Mouse (Mus musculus) midbrain, postnatal 0 days (tissue): ENCODE measurements around the gene Taok1. TPM values are rescaled to one million over a fixed set of nuclear protein-coding genes. Genes with fewer than 3 reads are reported as not detected.
A peak's percentile ranks its signal among the peaks of the same experiment; 100 is the strongest.

ENCODE experiments used
- ATAC-seq: fragments of 200-750 bp; cut with Nextera tagmentation; 2 replicates; pipeline ENCODE4 v1.8.0; 2017; ENCODE audit warnings: moderate number of reproducible peaks, mild to moderate bottlenecking, moderate TSS enrichment, moderate library complexity; ENCODE audit not compliant: low FRiP score
- DNase-seq: peaks from one replicate; pipeline ENCODE4 v3.0.0-alpha.2; 2015; ENCODE audit warnings: low spot score
- H3K27ac ChIP-seq: fragments of 300-500 bp; sonication (generic); 2 replicates; pipeline ENCODE4 v1.5.1; 2014; ENCODE audit warnings: low read depth, mild to moderate bottlenecking, low read length, mixed read lengths
- H3K27me3 ChIP-seq: fragments of 300-500 bp; sonication (generic); 2 replicates; pipeline ENCODE4 v1.6.1; 2014; ENCODE audit warnings: low read length, control low read depth, mixed read lengths; ENCODE audit not compliant: insufficient read depth
- H3K36me3 ChIP-seq: fragments of 300-500 bp; sonication (generic); 2 replicates; pipeline ENCODE4 v1.6.1; 2014; ENCODE audit warnings: low read length, control low read depth, mixed read lengths; ENCODE audit not compliant: insufficient read depth
- H3K4me1 ChIP-seq: fragments of 300-500 bp; sonication (generic); 2 replicates; pipeline ENCODE4 v1.6.1; 2014; ENCODE audit warnings: mild to moderate bottlenecking, control low read depth, antibody characterized with exemption, low read length, mixed read lengths; ENCODE audit not compliant: insufficient read depth
- H3K4me2 ChIP-seq: fragments of 300-500 bp; sonication (generic); 2 replicates; pipeline ENCODE4 v1.6.1; 2014; ENCODE audit warnings: low read depth, mild to moderate bottlenecking, low read length, mixed read lengths; ENCODE audit not compliant: poor library complexity, severe bottlenecking
- H3K4me3 ChIP-seq: fragments of 300-500 bp; sonication (generic); 2 replicates; pipeline ENCODE4 v1.5.1; 2014; ENCODE audit warnings: low read depth, mild to moderate bottlenecking, low read length, moderate library complexity
- H3K9ac ChIP-seq: fragments of 300-500 bp; sonication (generic); replicated peaks from 2 replicates; pipeline ENCODE4 v1.6.1; 2014; ENCODE audit warnings: mild to moderate bottlenecking, low read length, moderate library complexity, mixed read lengths; ENCODE audit not compliant: poor library complexity, severe bottlenecking
- H3K9me3 ChIP-seq: fragments of 300-500 bp; sonication (generic); 2 replicates; pipeline ENCODE4 v1.6.1; 2016; ENCODE audit warnings: low read length, control low read depth
- CTCF ChIP-seq: IDR thresholded peaks from 2 replicates; pipeline ENCODE4 v1.5.1; 2016; ENCODE audit warnings: antibody characterized with exemption, mild to moderate bottlenecking
- WGBS: fragments of 180-500 bp; shearing (Covaris S2); extraction: QIAGEN DNeasy Blood & Tissue Kit; methylation state at CpG from one replicate; pipeline ENCODE4 v1.1.7; 2014; 5-methylcytosine and 5-hydroxymethylcytosine counted together
- polyA plus RNA-seq: library from polyadenylated mRNA; unstranded; fragments of >200 nt; fragmentation: Nextera tagmentation; extraction: Ambion mirVana; gene quantifications from 2 replicates; pipeline ENCODE4 v1.2.1, GENCODE M21; 2015
- total RNA-seq: library from RNA; depleted of rRNA; stranded (reverse); fragments of >200 nt; gene quantifications from 2 replicates; pipeline ENCODE4 v1.2.3, GENCODE M21; 2014

Gene Taok1
- total and polyA plus RNA-seq, 2 experiments from 2014 or later: 32.6 to 69.7 TPM

GRCm38 (mm10) chr11:77498261-77499139 is 109.1 kb downstream of the Taok1 start:
- no peak for DNase-seq
- H3K9ac ChIP-seq: no peak overlapping the region
- H3K4me3 ChIP-seq: no peak overlapping the region
- H3K27me3 ChIP-seq: no peaks in the 10 kb centered on the region
- H3K27ac ChIP-seq: peak overlapping the region; percentile 38; the same call in 1 of the 2 replicates
- peaks cover 34% of the 10 kb centered on the region for H3K36me3 ChIP-seq
- no peak for TF ChIP-seq CTCF
- ATAC-seq: no peak
- H3K9me3 ChIP-seq: no peaks in the 10 kb centered on the region
- no peak overlapping the region for H3K4me2 ChIP-seq
- H3K4me1 ChIP-seq: peaks cover 9% of the 10 kb centered on the region; the same call in 1 of the 2 replicates
- 70% methylated on average over 12 of the region's 12 CpGs for WGBS

GRCm38 (mm10) chr11:77497851-77498250 is 109.8 kb downstream of the Taok1 start:
- Histone ChIP-seq H3K27me3 (no peaks in the 10 kb centered on the region), H3K4me3 (no peak overlapping the region), H3K27ac (0 out of 2 replicates have a peak overlapping the region, but pooled peaks have one; percentile 0), H3K9ac (no peak overlapping the region), H3K9me3 (no peaks in the 10 kb centered on the region), H3K4me2 (no peak overlapping the region), H3K4me1 (peaks cover 9% of the 10 kb centered on the region; the same call in 1 of the 2 replicates), H3K36me3 (peaks cover 27% of the 10 kb centered on the region)
- DNase-seq (no peak), ATAC-seq (no peak)
- TF ChIP-seq CTCF: no peak
- WGBS: 44% methylated on average over 4 of the region's 4 CpGs

GRCm38 (mm10) chr11:77497341-77497756 is 110.3 kb downstream of the Taok1 start:
- no peak overlapping the region for H3K9ac ChIP-seq
- no peak overlapping the region for H3K4me2 ChIP-seq
- DNase-seq: peak; percentile 43
- 0 out of 2 replicates have a peak overlapping the region, but pooled peaks have one; percentile 0 for H3K27ac ChIP-seq
- no peak for ATAC-seq
- no peaks in the 10 kb centered on the region for H3K27me3 ChIP-seq
- H3K36me3 ChIP-seq: peaks cover 22% of the 10 kb centered on the region
- no peak overlapping the region for H3K4me3 ChIP-seq
- TF ChIP-seq CTCF: peak; percentile 43
- WGBS: 27% methylated on average over 6 of the region's 6 CpGs
- H3K4me1 ChIP-seq: peaks cover 9% of the 10 kb centered on the region; the same call in 1 of the 2 replicates
- H3K9me3 ChIP-seq: no peaks in the 10 kb centered on the region

- peak overlapping the region; percentile 86 for H3K4me2 ChIP-seq
- ATAC-seq: no peak
- H3K9ac ChIP-seq: no peak overlapping the region
- no peak for DNase-seq
- no peak overlapping the region for H3K27ac ChIP-seq
- peaks cover 14% of the 10 kb centered on the region; the same call in 1 of the 2 replicates for H3K4me1 ChIP-seq
- H3K27me3 ChIP-seq: no peaks in the 10 kb centered on the region
- H3K9me3 ChIP-seq: no peaks in the 10 kb centered on the region
- peaks cover 14% of the 10 kb centered on the region; the same call in 1 of the 2 replicates for H3K36me3 ChIP-seq
- no peak overlapping the region for H3K4me3 ChIP-seq
- no peak for TF ChIP-seq CTCF
Measured at GRCm38 (mm10) chr11:77495507-77495906, 112.1 kb downstream of the Taok1 start.

- Histone ChIP-seq H3K9me3 (no peaks in the 10 kb centered on the region), H3K36me3 (peaks cover 7% of the 10 kb centered on the region; the same call in 1 of the 2 replicates), H3K27ac (0 out of 2 replicates have a peak overlapping the region, but pooled peaks have one; percentile 89), H3K4me1 (peaks cover 14% of the 10 kb centered on the region; the same call in 1 of the 2 replicates), H3K4me3 (peak overlapping the region; percentile 96), H3K27me3 (no peaks in the 10 kb centered on the region), H3K4me2 (peak overlapping the region; percentile 86), H3K9ac (peak overlapping the region; percentile 97)
- 76% methylated on average over 6 of the region's 6 CpGs for WGBS
- no peak for DNase-seq
- ATAC-seq: no peak
- TF ChIP-seq CTCF: no peak
Measured at GRCm38 (mm10) chr11:77494782-77495181, 112.8 kb downstream of the Taok1 start.

- TF ChIP-seq CTCF: no peak
- Histone ChIP-seq H3K9ac (peak overlapping the region; percentile 97), H3K4me2 (peak overlapping the region; percentile 86), H3K27me3 (no peaks in the 10 kb centered on the region), H3K9me3 (no peaks in the 10 kb centered on the region), H3K4me1 (peaks cover 14% of the 10 kb centered on the region; the same call in 1 of the 2 replicates), H3K27ac (peak overlapping the region; percentile 89), H3K4me3 (peak overlapping the region; percentile 96), H3K36me3 (peaks cover 2% of the 10 kb centered on the region; the same call in 1 of the 2 replicates)
- ATAC-seq: no peak
- WGBS: 35% methylated on average over 4 of the region's 4 CpGs
- DNase-seq: no peak
Measured at GRCm38 (mm10) chr11:77494344-77494676, 113.3 kb downstream of the Taok1 start.
